Mouse (Mus musculus) CH12.LX (cell line): ENCODE measurements around the gene Pdf.

Experiments
- CHD1 ChIP-seq: IDR thresholded peaks from 2 replicates; pipeline ENCODE4 v1.6.1; 2012; ENCODE audit warnings: low read depth, low read length, improper control_type of control experiment, inconsistent platforms
- CTCF ChIP-seq, 2 experiments: IDR thresholded peaks in 1 of 2; conservative IDR thresholded peaks in 1 of 2; 2 replicates each; pipeline ENCODE4 v1.5.1; 2011 to 2012; ENCODE audit warnings: low read depth in 2 of 2, low read length in 2 of 2, improper control_type of control experiment in 1 of 2, inconsistent platforms in 1 of 2, mild to moderate bottlenecking in 1 of 2, moderate library complexity in 1 of 2
- JUND ChIP-seq: conservative IDR thresholded peaks from 2 replicates; pipeline ENCODE4 v1.6.1; 2011; ENCODE audit warnings: low read depth, low read length, improper control_type of control experiment
- POLR2AphosphoS2 ChIP-seq: IDR thresholded peaks from 2 replicates; pipeline ENCODE4 v1.6.1; 2011; ENCODE audit warnings: low read depth, low read length, improper control_type of control experiment
- SMC3 ChIP-seq: IDR thresholded peaks from 2 replicates; pipeline ENCODE4 v1.6.1; 2011; ENCODE audit warnings: low read depth, low read length, improper control_type of control experiment
- USF1 ChIP-seq: IDR thresholded peaks from 2 replicates; pipeline ENCODE4 v1.6.1; 2014; ENCODE audit warnings: low read depth, mild to moderate bottlenecking, inconsistent platforms, low read length, improper control_type of control experiment

GRCm38 (mm10) chr8:107007795-107008194 lies 40.6 kb downstream of the Pdf start:
- TF ChIP-seq JUND (no peak), CTCF (conservative IDR thresholded peaks at IDR 0.05 in 1 of 2, IDR thresholded peaks at IDR 0.05 in 1 of 2; ENCODE audit: low read depth in 2 of 2, low read length in 2 of 2) (no peak), POLR2AphosphoS2 (no peak), SMC3 (no peak), USF1 (no peak), CHD1 (no peak)
